Mouse (Mus musculus) gastrocnemius, postnatal 10 days (tissue): Measurements from ENCODE around the gene Eps8l3. TPM values are rescaled to one million over a fixed set of nuclear protein-coding genes. Genes with fewer than 3 reads are reported as not detected.

Experiments
- total RNA-seq, 2 experiments: library from RNA; stranded (reverse); gene quantifications; 2 replicates each; pipeline ENCODE4 v1.2.3; 2021

The Eps8l3 gene
- total RNA-seq, 2 experiments from 2014 or later: not detected

Other genes starting within 250 kb of the Eps8l3 start
- not detected for gene Gm10961, start 245.9 kb upstream of the Eps8l3 start, total RNA-seq
- gene Strip1, start 245.5 kb upstream of the Eps8l3 start, total RNA-seq: 10 to 100 TPM; 21.4 to 24.1 TPM
- 10 to 100 TPM; 47.4 to 53.9 TPM for gene Ahcyl1, start 180.7 kb upstream of the Eps8l3 start, total RNA-seq
- 10 to 100 TPM; 14.2 to 21.4 TPM for gene Csf1, start 116.8 kb upstream of the Eps8l3 start, total RNA-seq
- 10 to 100 TPM; 51.5 to 56.1 TPM for gene Gstm5, start 18.6 kb downstream of the Eps8l3 start, total RNA-seq
- gene Gstm7, start 54.6 kb downstream of the Eps8l3 start, total RNA-seq: 10 to 100 TPM in 1 of 2 experiments, 1 to 10 TPM in 1; 8.6 to 11.2 TPM
- 1 to 10 TPM in 1 of 2 experiments, under 1 TPM in 1; 0.84 to 1.0 TPM for gene Gstm6, start 66.5 kb downstream of the Eps8l3 start, total RNA-seq
- gene Gstm3, start 92.1 kb downstream of the Eps8l3 start, total RNA-seq: not detected
- 10 to 100 TPM; 33.3 to 39.0 TPM for gene Gstm2, start 109.2 kb downstream of the Eps8l3 start, total RNA-seq
- gene Gstm1, start 140.7 kb downstream of the Eps8l3 start, total RNA-seq: 10 to 100 TPM; 61.3 to 67.2 TPM
- 10 to 100 TPM in 1 of 2 experiments, 1 to 10 TPM in 1; 9.8 to 10.4 TPM for gene Gstm4, start 167.7 kb downstream of the Eps8l3 start, total RNA-seq
- 10 to 100 TPM in 1 of 2 experiments, 1 to 10 TPM in 1; 9.5 to 15.0 TPM for gene Ampd2, start 209.4 kb downstream of the Eps8l3 start, total RNA-seq
- gene Gnat2, start 215.6 kb downstream of the Eps8l3 start, total RNA-seq: under 1 TPM in 1 of 2 experiments, not detected in 1; 0.54 TPM